ENCODE assay signal across 27 mouse cellular contexts in genomic region chr7:142927293-142927692, GRCm38 (mm10). TPM values are rescaled to one million over a fixed set of nuclear protein-coding genes. Genes with fewer than 3 reads are reported as not detected.
"Had no signal": no experiment of that assay in that cellular context is flagged by ENCODE, and none has a peak within 500 bp of the region (broad histone marks: within the 10 kb centered on the region; RNA-seq: fewer than 3 reads in every experiment).

No protein-coding gene starts in this region.

- H3K9me3 ChIP-seq: hindbrain, embryonic 13.5 days; hindbrain, embryonic 15.5 days; limb, embryonic 13.5 days; limb, embryonic 15.5 days; liver, embryonic 12.5 days had no signal

- H3K9ac ChIP-seq: hindbrain, embryonic 13.5 days; hindbrain, embryonic 15.5 days; limb, embryonic 13.5 days; limb, embryonic 15.5 days; liver, embryonic 12.5 days; liver, embryonic 14.5 days had no signal

- H3K36me3 ChIP-seq: hindbrain, embryonic 13.5 days; hindbrain, embryonic 15.5 days; limb, embryonic 13.5 days; limb, embryonic 15.5 days; liver, embryonic 12.5 days had no signal

- ATAC-seq: hindbrain, postnatal 0 days; liver, embryonic 12.5 days had no signal

- H3K27me3 ChIP-seq: hindbrain, embryonic 13.5 days; hindbrain, embryonic 15.5 days; limb, embryonic 13.5 days; limb, embryonic 15.5 days had no signal

- H3K4me2 ChIP-seq: heart, embryonic 11.5 days; hindbrain, embryonic 13.5 days; hindbrain, embryonic 15.5 days; limb, embryonic 13.5 days; limb, embryonic 15.5 days; liver, embryonic 12.5 days had no signal

- H3K4me3 ChIP-seq: hindbrain, embryonic 13.5 days; hindbrain, embryonic 15.5 days; layer of hippocampus, adult 2 months; limb, embryonic 13.5 days; limb, embryonic 15.5 days; liver, embryonic 12.5 days had no signal

- DNase-seq: gastrocnemius, postnatal 14 days; gastrocnemius, postnatal 36 days; heart, adult 18-20 months; heart, postnatal 36 days; kidney, adult 18-20 months; kidney, adult 8-10 months; kidney, postnatal 10 days; kidney, postnatal 4 days; layer of hippocampus, adult 9-11 months; layer of hippocampus, postnatal 36 days; left cerebral cortex, postnatal 4 days had no signal

- H3K4me1 ChIP-seq: hindbrain, embryonic 13.5 days; hindbrain, embryonic 15.5 days; limb, embryonic 13.5 days; limb, embryonic 15.5 days; liver, embryonic 12.5 days had no signal

- H3K27ac ChIP-seq: hindbrain, embryonic 13.5 days; hindbrain, embryonic 15.5 days; hindbrain, postnatal 0 days; layer of hippocampus, adult 2 months; limb, embryonic 13.5 days; limb, embryonic 15.5 days; liver, embryonic 12.5 days; liver, embryonic 14.5 days had no signal

RNA-seq across cellular contexts. Expression of gene Th, which starts 3.6 kb away (rescaled TPM):
- total RNA-seq: gastrocnemius, postnatal 36 days; heart, adult 18-20 months; heart, postnatal 10 days; heart, postnatal 36 days; hematopoietic stem cell, adult 5-6 weeks; liver, adult 2 months had no signal
- polyA plus RNA-seq: liver, adult 2 months had no signal

RNA-seq across cellular contexts. Expression of gene Ascl2, which starts 41.8 kb away (rescaled TPM):
- total RNA-seq: gastrocnemius, adult 18-20 months; gastrocnemius, adult 8-10 months; gastrocnemius, postnatal 14 days; gastrocnemius, postnatal 36 days; heart, adult 18-20 months; heart, postnatal 10 days; heart, postnatal 36 days; hematopoietic stem cell, adult 5-6 weeks; left cerebral cortex, adult 18-20 months; left cerebral cortex, postnatal 25 days; liver, adult 2 months had no signal
- polyA plus RNA-seq: liver, adult 2 months had no signal
